Mouse (Mus musculus): Measurements from ENCODE around the gene Ttc30a2. TPM values are rescaled to one million over a fixed set of nuclear protein-coding genes. Genes with fewer than 3 reads are reported as not detected.
"Not testable (repeated sequence)": the region's sequence is repeated elsewhere in the genome, so short reads cannot be mapped to it uniquely, and the experiment has no call there.

Ttc30a2 gene
- polyA plus RNA-seq, 1 experiment from 2014 or later, result 0.68 TPM

GRCm38 (mm10) chr2:75938117-75939063, 39.6 kb downstream of the Ttc30a2 start, which contains the start of gene Ttc30b:
Gene Ttc30b (minus strand): TSS chr2:75938585.
- Histone ChIP-seq H3K27me3 (replicated peaks) (0 out of 2 replicates have a peak, but pooled peaks cover 2% of the 10 kb centered on the region), H3K9me3 (no peaks in the 10 kb centered on the region), H3K27ac (peak within 1 kb of the TSS; percentile 84), H3K4me2 (peak within 1 kb of the TSS; percentile 52), H3K4me1 (peaks cover 8% of the 10 kb centered on the region), H3K4me3 (peak within 1 kb of the TSS; percentile 51), H3K36me3 (replicated peaks) (no peaks in the 10 kb centered on the region), H3K9ac (peak within 1 kb of the TSS; percentile 54)
- WGBS, result 3% methylated on average over 42 of the region's 42 CpGs
- ATAC-seq (replicated peaks), result peak; percentile 93

- H3K9me3 ChIP-seq; H3K36me3 ChIP-seq (replicated peaks); H3K4me1 ChIP-seq; H3K27me3 ChIP-seq (replicated peaks): not testable (repeated sequence)
- WGBS, result 72% methylated on average over 16 of the region's 17 CpGs
- ATAC-seq (replicated peaks), result peak; percentile 56; the same call in 1 of the 2 replicates
- Histone ChIP-seq H3K4me2 (peak overlapping the region; percentile 52), H3K27ac (0 out of 2 replicates have a peak overlapping the region, but pooled peaks have one; percentile 84), H3K4me3 (peak overlapping the region; percentile 51), H3K9ac (peak overlapping the region; percentile 54; the same call in 1 of the 2 replicates)
These were observed 40.4 kb downstream of the Ttc30a2 start for GRCm38 (mm10) chr2:75937520-75938116.

GRCm38 (mm10) chr2:75936685-75937084, 41.3 kb downstream of the Ttc30a2 start:
- H3K4me1 ChIP-seq; H3K9ac ChIP-seq; H3K4me2 ChIP-seq; H3K27ac ChIP-seq; H3K9me3 ChIP-seq; H3K4me3 ChIP-seq; ATAC-seq (replicated peaks); H3K27me3 ChIP-seq (replicated peaks); H3K36me3 ChIP-seq (replicated peaks): not testable (repeated sequence)
- WGBS, result 94% methylated on average over 2 of the region's 2 CpGs

- Histone ChIP-seq H3K27ac (no peak overlapping the region), H3K4me1 (peaks cover 3% of the 10 kb centered on the region; the same call in 1 of the 2 replicates), H3K9me3 (no peaks in the 10 kb centered on the region), H3K27me3 (replicated peaks) (no peaks in the 10 kb centered on the region), H3K36me3 (replicated peaks) (no peaks in the 10 kb centered on the region), H3K4me2 (no peak overlapping the region), H3K4me3 (no peak overlapping the region), H3K9ac (no peak overlapping the region)
- WGBS, result 49% methylated on average over 7 of the region's 7 CpGs
- no peak for ATAC-seq (replicated peaks)
These were observed 44.4 kb downstream of the Ttc30a2 start for GRCm38 (mm10) chr2:75933541-75933940.

GRCm38 (mm10) chr2:75930941-75931340, 47.0 kb downstream of the Ttc30a2 start:
- no peaks in the 10 kb centered on the region; the same call in 1 of the 2 replicates for H3K36me3 ChIP-seq (replicated peaks)
- H3K4me2 ChIP-seq, result no peak overlapping the region
- no peaks in the 10 kb centered on the region for H3K4me1 ChIP-seq
- 92% methylated on average over 2 of the region's 2 CpGs for WGBS
- no peaks in the 10 kb centered on the region for H3K27me3 ChIP-seq (replicated peaks)
- no peak overlapping the region for H3K9ac ChIP-seq
- H3K4me3 ChIP-seq, result no peak overlapping the region
- ATAC-seq (replicated peaks), result no peak
- H3K9me3 ChIP-seq, result no peaks in the 10 kb centered on the region
- no peak overlapping the region for H3K27ac ChIP-seq

GRCm38 (mm10) chr2:75929786-75930444, 48.1 kb downstream of the Ttc30a2 start:
- H3K4me3 ChIP-seq, result no peak overlapping the region
- ATAC-seq (replicated peaks), result no peak
- WGBS, result 92% methylated on average over 6 of the region's 6 CpGs
- no peak overlapping the region for H3K27ac ChIP-seq
- H3K27me3 ChIP-seq (replicated peaks), result no peaks in the 10 kb centered on the region
- H3K4me2 ChIP-seq, result no peak overlapping the region
- no peaks in the 10 kb centered on the region for H3K9me3 ChIP-seq
- H3K36me3 ChIP-seq (replicated peaks), result no peaks in the 10 kb centered on the region; the same call in 1 of the 2 replicates
- H3K9ac ChIP-seq, result no peak overlapping the region
- no peaks in the 10 kb centered on the region for H3K4me1 ChIP-seq

GRCm38 (mm10) chr2:75929141-75929540, 48.8 kb downstream of the Ttc30a2 start:
- ATAC-seq (replicated peaks), result no peak
- Histone ChIP-seq H3K4me3 (no peak overlapping the region), H3K27me3 (replicated peaks) (no peaks in the 10 kb centered on the region), H3K36me3 (replicated peaks) (no peaks in the 10 kb centered on the region; the same call in 1 of the 2 replicates), H3K27ac (no peak overlapping the region), H3K9me3 (no peaks in the 10 kb centered on the region), H3K4me1 (no peaks in the 10 kb centered on the region), H3K4me2 (no peak overlapping the region), H3K9ac (no peak overlapping the region)
- WGBS, result 85% methylated on average over 2 of the region's 2 CpGs

GRCm38 (mm10) chr2:75928011-75928410, 50.0 kb downstream of the Ttc30a2 start:
- Histone ChIP-seq H3K27me3 (replicated peaks) (no peaks in the 10 kb centered on the region), H3K9ac (no peak overlapping the region), H3K4me2 (no peak overlapping the region), H3K9me3 (no peaks in the 10 kb centered on the region), H3K4me1 (no peaks in the 10 kb centered on the region), H3K4me3 (no peak overlapping the region), H3K36me3 (replicated peaks) (no peaks in the 10 kb centered on the region; the same call in 1 of the 2 replicates), H3K27ac (no peak overlapping the region)
- no peak for ATAC-seq (replicated peaks)
- 78% methylated on average over 3 of the region's 3 CpGs for WGBS

- Histone ChIP-seq H3K27me3 (replicated peaks) (no peaks in the 10 kb centered on the region), H3K36me3 (replicated peaks) (no peaks in the 10 kb centered on the region; the same call in 1 of the 2 replicates), H3K9ac (no peak overlapping the region), H3K9me3 (no peaks in the 10 kb centered on the region), H3K4me2 (no peak overlapping the region), H3K27ac (no peak overlapping the region), H3K4me1 (no peaks in the 10 kb centered on the region), H3K4me3 (no peak overlapping the region)
- 75% methylated on average over 5 of the region's 5 CpGs for WGBS
- ATAC-seq (replicated peaks), result no peak
These were observed 51.9 kb downstream of the Ttc30a2 start for GRCm38 (mm10) chr2:75926061-75926460.

Other genes with a start within 250 kb of the Ttc30a2 start
- gene Agps, start 146.0 kb downstream of the Ttc30a2 start, polyA plus RNA-seq (2015; fragmentation: Nextera tagmentation; extraction: Ambion mirVana), result 30.6 and 30.9 TPM in 2 replicates
- 20.2 and 21.2 TPM in 2 replicates for gene Ttc30b, start 39.6 kb downstream of the Ttc30a2 start, polyA plus RNA-seq (2015; fragmentation: Nextera tagmentation; extraction: Ambion mirVana)
- gene Ttc30a1, start 3.8 kb upstream of the Ttc30a2 start, polyA plus RNA-seq (2015; fragmentation: Nextera tagmentation; extraction: Ambion mirVana), result 8.3 and 9.2 TPM in 2 replicates